Mouse (Mus musculus) layer of hippocampus, adult 9-10 months (tissue): ENCODE results near the gene Gpsm1.

Source experiments
- DNase-seq: peaks from one replicate; pipeline ENCODE4 v3.0.0; 2022; ENCODE audit warnings: low spot score

Gpsm1 gene

GRCm38 (mm10) chr2:26312812-26313211, 2.5 kb upstream of the Gpsm1 start:
- no peak for DNase-seq

DNA sequence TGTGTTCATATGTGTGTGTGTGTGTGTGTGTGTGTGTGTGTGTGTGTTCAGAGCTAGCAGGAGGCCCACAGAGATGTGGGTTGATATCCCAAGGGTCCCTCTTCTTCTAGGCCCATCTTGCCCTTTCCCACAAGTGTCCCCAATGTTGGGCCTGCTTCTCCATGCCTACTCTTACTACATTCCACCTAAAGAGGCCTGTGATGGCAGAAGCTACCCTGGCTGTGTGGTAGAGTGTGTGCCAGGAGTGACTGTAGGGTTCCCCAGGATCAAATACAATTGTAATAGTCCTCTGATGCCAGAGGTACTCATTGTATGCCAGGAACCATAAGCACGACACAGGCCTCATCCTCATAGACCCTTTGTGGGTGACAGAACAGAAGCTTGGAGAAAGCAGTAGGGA, 1.9 kb upstream of the Gpsm1 start:
- DNase-seq = no peak

- no peak for DNase-seq
Measured at GRCm38 (mm10) chr2:26314281-26315071, 839 bp upstream of the Gpsm1 start.

- no peak for DNase-seq
Measured at GRCm38 (mm10) chr2:26315925-26316311, 603 bp downstream of the Gpsm1 start.

- DNase-seq = no peak
Measured at GRCm38 (mm10) chr2:26316576-26317246, 1.4 kb downstream of the Gpsm1 start.

DNA sequence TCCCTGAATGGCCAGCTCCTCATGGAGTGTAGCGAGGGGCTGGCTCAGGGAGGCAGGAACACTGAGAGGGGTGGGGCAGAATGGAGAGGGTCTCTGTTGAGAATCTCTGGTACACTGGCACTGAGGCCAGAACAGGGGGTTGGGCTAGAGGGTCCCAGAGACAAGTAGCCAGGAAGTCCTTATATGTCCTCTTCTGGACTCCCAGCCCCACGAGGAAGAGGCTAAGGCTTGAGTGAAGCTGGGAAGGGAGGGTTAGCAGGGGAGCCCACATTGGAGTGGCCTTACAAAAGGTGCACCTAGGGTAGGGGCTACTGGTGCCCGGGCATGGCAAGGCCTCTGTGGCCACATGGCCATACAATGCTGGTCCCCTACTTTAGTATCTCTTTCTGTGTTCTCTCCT, 2.1 kb downstream of the Gpsm1 start:
- DNase-seq = no peak

- no peak for DNase-seq
Measured at GRCm38 (mm10) chr2:26317991-26318672, 2.8 kb downstream of the Gpsm1 start.

DNA sequence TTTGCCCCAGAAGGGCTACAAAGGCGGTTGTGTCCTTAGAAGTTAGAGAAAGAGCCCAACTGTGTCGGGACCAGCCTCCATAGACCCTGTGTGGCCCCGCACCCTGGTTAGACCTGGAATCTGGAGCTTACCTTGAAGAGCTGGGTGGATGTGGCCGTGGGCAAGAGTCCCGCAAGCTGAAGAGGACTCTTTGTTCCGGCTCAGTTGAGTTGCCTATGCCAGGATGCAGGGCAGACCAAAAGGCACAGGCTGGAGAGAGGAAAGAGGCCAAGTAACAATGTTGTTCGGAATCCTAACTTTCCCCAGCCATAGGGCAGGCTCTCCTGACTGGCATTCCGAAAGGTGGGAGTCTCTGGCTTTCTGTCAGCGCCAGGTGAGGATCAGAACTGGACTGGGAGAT, 3.8 kb downstream of the Gpsm1 start:
- DNase-seq = no peak

- no peak for DNase-seq
Measured at GRCm38 (mm10) chr2:26319519-26320244, 4.4 kb downstream of the Gpsm1 start.

DNA sequence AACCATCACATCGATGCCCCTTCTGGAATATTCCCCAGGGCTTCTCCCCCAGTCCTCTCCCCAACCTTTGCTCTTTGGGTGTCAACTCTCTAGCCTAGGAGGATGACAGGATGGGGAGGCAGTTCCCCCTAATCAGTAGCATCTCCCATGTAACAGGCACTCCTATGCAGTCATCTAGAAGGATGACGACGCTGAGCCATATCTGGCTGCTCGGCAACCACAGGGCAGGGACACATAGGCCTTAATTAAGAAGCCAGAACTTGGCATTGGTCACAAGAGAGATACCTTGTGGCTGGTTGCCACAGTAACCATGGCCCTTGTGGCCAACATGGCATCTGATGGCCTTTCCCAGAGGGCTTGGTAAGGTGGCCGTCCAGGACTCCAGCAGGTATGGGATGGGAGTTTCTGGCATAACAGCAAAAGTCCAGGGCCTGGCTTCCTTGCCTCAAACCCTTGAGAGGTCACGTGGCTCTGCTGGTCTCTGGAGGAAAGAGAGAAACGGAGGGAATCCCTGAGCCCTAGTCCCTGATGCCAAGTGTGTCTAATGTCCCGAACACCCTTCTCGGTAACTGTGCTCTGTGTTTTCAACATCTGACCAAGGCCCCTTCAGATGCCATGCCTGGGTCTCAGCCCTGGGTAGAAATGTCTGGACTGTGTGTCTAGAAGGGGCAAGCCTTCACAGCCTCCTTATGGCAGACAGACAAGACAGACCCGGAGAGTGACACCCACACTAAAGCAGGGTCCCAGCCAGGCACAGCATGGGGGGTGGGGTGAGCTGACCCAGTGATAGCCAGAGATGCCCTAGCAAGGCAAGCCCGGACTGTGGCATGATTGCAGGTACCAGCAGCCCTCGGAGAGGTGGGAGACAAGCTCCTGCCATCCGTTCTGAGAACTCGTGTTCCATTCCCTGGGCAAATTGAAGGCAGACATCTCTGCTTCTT, 5.2 kb downstream of the Gpsm1 start:
- no peak for DNase-seq

DNA sequence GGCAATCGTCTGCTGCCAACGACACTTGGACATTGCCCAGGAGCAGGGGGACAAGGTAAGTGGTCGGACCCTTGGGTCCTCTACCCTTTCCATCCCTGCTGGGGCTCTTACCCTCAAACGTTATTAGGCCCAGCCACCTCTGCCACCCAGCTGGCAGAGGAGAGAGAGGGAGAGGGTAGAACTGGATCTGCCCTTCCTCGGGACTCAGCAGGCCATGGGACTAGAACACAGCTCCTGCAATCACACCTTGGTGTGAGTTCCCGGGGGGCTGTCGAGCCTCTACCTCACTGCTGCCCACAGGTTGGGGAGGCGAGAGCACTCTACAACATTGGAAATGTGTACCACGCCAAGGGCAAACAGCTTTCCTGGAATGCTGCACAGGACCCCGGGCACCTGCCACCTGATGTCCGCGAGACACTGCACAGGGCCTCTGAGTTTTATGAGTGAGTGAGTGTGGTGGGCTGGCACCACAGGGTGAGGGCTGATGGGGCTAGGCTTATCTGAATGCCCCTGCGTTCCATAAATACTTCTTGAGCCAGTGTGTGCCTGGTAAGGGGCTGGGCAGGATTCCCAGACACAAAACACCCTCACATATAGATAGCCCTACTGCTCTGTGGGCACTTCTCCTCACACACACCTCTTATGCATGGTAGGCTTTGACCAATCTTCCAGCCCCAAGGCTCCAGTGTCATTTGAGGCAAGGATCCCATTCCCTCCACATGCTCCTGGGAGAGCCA, 8.4 kb downstream of the Gpsm1 start:
- DNase-seq = no peak

GRCm38 (mm10) chr2:26324917-26325316, 9.6 kb downstream of the Gpsm1 start:
- no peak for DNase-seq

DNA sequence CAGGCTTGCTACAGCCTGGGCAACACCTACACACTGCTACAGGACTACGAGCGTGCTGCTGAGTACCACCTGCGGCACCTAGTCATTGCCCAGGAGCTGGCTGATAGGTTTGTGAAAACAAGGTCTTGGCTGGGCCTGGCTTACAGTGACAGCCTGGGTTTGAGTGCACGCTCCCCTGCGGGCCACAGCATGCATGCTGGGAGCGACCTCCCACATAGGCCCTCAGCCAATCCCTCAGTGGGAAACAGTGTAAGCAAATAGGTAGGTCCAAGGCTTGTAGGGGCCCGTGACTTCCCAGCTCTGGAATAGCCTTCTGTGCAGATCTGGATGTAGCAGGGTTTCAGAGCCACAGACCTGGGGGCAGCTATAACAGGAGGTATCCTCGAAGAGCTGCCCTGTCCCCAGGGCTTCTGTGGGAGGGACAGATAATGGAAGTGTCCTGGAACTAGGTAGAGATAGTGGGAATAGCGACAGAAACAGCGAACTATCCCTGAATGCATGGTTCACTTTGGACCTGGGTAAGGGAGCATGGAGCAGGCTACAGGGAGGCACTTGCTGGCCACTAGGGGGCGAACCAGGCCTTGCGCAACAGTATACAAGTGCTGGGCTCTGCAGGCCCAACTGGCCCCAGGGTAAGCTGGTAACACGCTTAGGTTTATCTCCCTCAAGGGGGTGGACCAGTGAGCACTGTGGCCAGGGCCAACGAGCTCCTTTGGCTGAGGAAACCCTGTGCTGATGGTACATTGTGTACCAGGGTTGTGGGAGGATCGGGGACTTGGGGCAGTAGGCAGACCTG, 10.3 kb downstream of the Gpsm1 start:
- DNase-seq = no peak

GRCm38 (mm10) chr2:26327852-26328251, 12.5 kb downstream of the Gpsm1 start:
- DNase-seq = no peak

DNA sequence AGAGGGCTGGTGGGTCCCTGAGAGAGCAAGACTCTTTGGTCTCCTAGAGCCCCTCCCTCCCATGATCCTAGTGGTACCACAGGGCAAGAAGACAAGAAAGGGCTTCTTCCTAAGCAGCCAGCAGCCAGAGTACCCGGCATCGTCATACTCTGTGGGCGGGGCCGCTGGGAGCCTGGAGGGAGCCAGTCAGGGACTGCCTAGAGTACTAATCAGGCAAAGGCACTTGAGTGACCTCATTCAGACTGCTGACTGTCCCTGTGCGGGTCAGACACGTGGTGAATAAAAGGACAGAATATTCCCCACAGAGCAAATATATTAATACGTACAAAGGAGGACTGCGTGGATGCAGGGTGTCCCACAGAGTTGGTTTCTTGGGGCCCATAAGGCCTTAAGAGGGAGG, 14.1 kb downstream of the Gpsm1 start:
- DNase-seq = no peak

- DNase-seq = no peak
Measured at GRCm38 (mm10) chr2:26330056-26330468, 14.7 kb downstream of the Gpsm1 start.

GRCm38 (mm10) chr2:26330702-26331101, 15.4 kb downstream of the Gpsm1 start:
- DNase-seq = no peak

GRCm38 (mm10) chr2:26338302-26339203, 23.2 kb downstream of the Gpsm1 start:
- DNase-seq = no peak

- no peak for DNase-seq
Measured at GRCm38 (mm10) chr2:26339204-26339551, 23.9 kb downstream of the Gpsm1 start.
